Mouse (Mus musculus) testis, adult 2 months (tissue): ENCODE results near the gene Coasy.

Experiments
- CTCF ChIP-seq: fragments of 200-500 bp; IDR thresholded peaks from 2 replicates; pipeline ENCODE4 v1.5.1; 2012; ENCODE audit warnings: low read depth, mild to moderate bottlenecking, inconsistent platforms, low read length, moderate library complexity; ENCODE audit not compliant: control insufficient read depth, insufficient read depth, insufficient replicate concordance
- POLR2A ChIP-seq: fragments of 200-500 bp; IDR thresholded peaks from 2 replicates; pipeline ENCODE4 v1.6.1; 2012; ENCODE audit warnings: low read depth, mild to moderate bottlenecking, inconsistent platforms, low read length, moderate library complexity; ENCODE audit not compliant: control insufficient read depth

- TF ChIP-seq CTCF: no peak
- no peak for TF ChIP-seq POLR2A
These were observed 38.3 kb downstream of the Coasy start for GRCm38 (mm10) chr11:101120545-101121188.
